Mouse (Mus musculus): ENCODE data around the gene Rffl. TPM values are rescaled to one million over a fixed set of nuclear protein-coding genes. Genes with fewer than 3 reads are reported as not detected.

Gene Rffl
- polyA plus RNA-seq, 1 experiment from 2014 or later, result 3.8 TPM

- WGBS, result under 1% methylated on average over 43 of the region's 44 CpGs
- H3K9me3 ChIP-seq (ENCODE audit: control insufficient read depth, low read length), result no peaks in the 10 kb centered on the region
- H3K4me3 ChIP-seq (ENCODE audit: control insufficient read depth in 1 of 2, insufficient read depth in 1 of 2, low read depth in 1 of 2, low read length in 2 of 2), result peak within 1 kb of the TSS; percentile 76 to 95
These were observed 107.1 kb downstream of the Rffl start, which contains the start of the genes Cct6b and Zfp830 for GRCm38 (mm10) chr11:82763742-82764437. Gene Cct6b (minus strand): TSS chr11:82764321. Gene Zfp830 (plus strand): TSS chr11:82764345.

GRCm38 (mm10) chr11:82763261-82763660 is 107.7 kb downstream of the Rffl start:
- H3K9ac ChIP-seq (ENCODE audit: low read length), result peak overlapping the region; percentile 91
- peak overlapping the region; percentile 92 for H3K4me2 ChIP-seq (ENCODE audit: low read length)
- peak overlapping the region in 1 of 2 experiments; percentile 89; a peak in 3 of 4 replicates for H3K27ac ChIP-seq (replicated peaks in 1 of 2; ENCODE audit: control insufficient read depth in 1 of 2, insufficient read depth in 1 of 2, low read depth in 2 of 2, low read length in 2 of 2)
- no peak for ATAC-seq (ENCODE audit: insufficient number of reproducible peaks, insufficient read depth, low FRiP score, low read depth)
- H3K36me3 ChIP-seq (ENCODE audit: control insufficient read depth, insufficient read depth, low read length), result peaks cover 5% of the 10 kb centered on the region
- H3K4me3 ChIP-seq (ENCODE audit: control insufficient read depth in 1 of 2, insufficient read depth in 1 of 2, low read depth in 1 of 2, low read length in 2 of 2), result peak overlapping the region in 1 of 2 experiments; percentile 95; a peak in 3 of 4 replicates
- 12% methylated on average over 4 of the region's 4 CpGs for WGBS
- H3K4me1 ChIP-seq (ENCODE audit: control insufficient read depth in 2 of 2, insufficient read depth in 2 of 2, low read length in 2 of 2), result peaks cover 5 to 18% of the 10 kb centered on the region in 2 experiments
- H3K27me3 ChIP-seq (ENCODE audit: control insufficient read depth, insufficient read depth, low read length), result peaks cover 4% of the 10 kb centered on the region; the same call in 1 of the 2 replicates
- H3K9me3 ChIP-seq (ENCODE audit: control insufficient read depth, low read length), result no peaks in the 10 kb centered on the region

More at GRCm38 (mm10) chr11:82763742-82764437, 107.1 kb downstream of the Rffl start, which contains the start of the genes Cct6b and Zfp830:
- Histone ChIP-seq H3K36me3 (ENCODE audit: control insufficient read depth, insufficient read depth, low read length) (peaks cover 11% of the 10 kb centered on the region), H3K4me1 (ENCODE audit: control insufficient read depth in 2 of 2, insufficient read depth in 2 of 2, low read length in 2 of 2) (peaks cover 5 to 18% of the 10 kb centered on the region in 2 experiments), H3K27me3 (ENCODE audit: control insufficient read depth, insufficient read depth, low read length) (no peaks in the 10 kb centered on the region), H3K27ac (replicated peaks in 1 of 2; ENCODE audit: control insufficient read depth in 1 of 2, insufficient read depth in 1 of 2, low read depth in 2 of 2, low read length in 2 of 2) (peak within 1 kb of the TSS; percentile 89), H3K9ac (ENCODE audit: low read length) (peak within 1 kb of the TSS; percentile 91), H3K4me2 (ENCODE audit: low read length) (peak within 1 kb of the TSS; percentile 92)
- ATAC-seq (ENCODE audit: insufficient number of reproducible peaks, insufficient read depth, low FRiP score, low read depth), result peak; percentile 99

GRCm38 (mm10) chr11:82762286-82762829 is 108.7 kb downstream of the Rffl start:
- Histone ChIP-seq H3K27ac (replicated peaks in 1 of 2; ENCODE audit: control insufficient read depth in 1 of 2, insufficient read depth in 1 of 2, low read depth in 2 of 2, low read length in 2 of 2) (no peak overlapping the region), H3K36me3 (ENCODE audit: control insufficient read depth, insufficient read depth, low read length) (peaks cover 4% of the 10 kb centered on the region; the same call in 1 of the 2 replicates), H3K4me1 (ENCODE audit: control insufficient read depth in 2 of 2, insufficient read depth in 2 of 2, low read length in 2 of 2) (peaks cover 5 to 18% of the 10 kb centered on the region in 2 experiments), H3K4me3 (ENCODE audit: control insufficient read depth in 1 of 2, insufficient read depth in 1 of 2, low read depth in 1 of 2, low read length in 2 of 2) (no peak overlapping the region), H3K27me3 (ENCODE audit: control insufficient read depth, insufficient read depth, low read length) (peaks cover 8% of the 10 kb centered on the region; the same call in 1 of the 2 replicates), H3K9ac (ENCODE audit: low read length) (no peak overlapping the region), H3K4me2 (ENCODE audit: low read length) (no peak overlapping the region), H3K9me3 (ENCODE audit: control insufficient read depth, low read length) (no peaks in the 10 kb centered on the region)
- WGBS, result 81% methylated on average over 6 of the region's 6 CpGs
- ATAC-seq (ENCODE audit: insufficient number of reproducible peaks, insufficient read depth, low FRiP score, low read depth), result no peak

- no peaks in the 10 kb centered on the region for H3K9me3 ChIP-seq (ENCODE audit: control insufficient read depth, low read length)
- no peaks in the 10 kb centered on the region for H3K4me1 ChIP-seq (ENCODE audit: control insufficient read depth in 2 of 2, insufficient read depth in 2 of 2, low read length in 2 of 2)
- no peak overlapping the region for H3K27ac ChIP-seq (replicated peaks in 1 of 2; ENCODE audit: control insufficient read depth in 1 of 2, insufficient read depth in 1 of 2, low read depth in 2 of 2, low read length in 2 of 2)
- no peaks in the 10 kb centered on the region for H3K36me3 ChIP-seq (ENCODE audit: control insufficient read depth, insufficient read depth, low read length)
- no peak for ATAC-seq (ENCODE audit: insufficient number of reproducible peaks, insufficient read depth, low FRiP score, low read depth)
- no peak overlapping the region for H3K4me3 ChIP-seq (ENCODE audit: control insufficient read depth in 1 of 2, insufficient read depth in 1 of 2, low read depth in 1 of 2, low read length in 2 of 2)
- WGBS, result 81% methylated on average over 1 of the region's 1 CpGs
- no peak overlapping the region for H3K9ac ChIP-seq (ENCODE audit: low read length)
- peaks cover 8% of the 10 kb centered on the region; the same call in 1 of the 2 replicates for H3K27me3 ChIP-seq (ENCODE audit: control insufficient read depth, insufficient read depth, low read length)
- H3K4me2 ChIP-seq (ENCODE audit: low read length), result no peak overlapping the region
These were observed 115.1 kb downstream of the Rffl start for GRCm38 (mm10) chr11:82755919-82756318.

Other genes starting within 250 kb of the Rffl start
- gene Cct6b, start 106.9 kb downstream of the Rffl start, polyA plus RNA-seq (2014; fragmentation: Nextera tagmentation; extraction: Ambion mirVana), result 0.38 and 0.47 TPM in 2 replicates
- 24.4 and 27.1 TPM in 2 replicates for gene Zfp830, start 106.9 kb downstream of the Rffl start, polyA plus RNA-seq (2014; fragmentation: Nextera tagmentation; extraction: Ambion mirVana)
- 22.9 and 25.4 TPM in 2 replicates for gene Lig3, start 90.1 kb downstream of the Rffl start, polyA plus RNA-seq (2014; fragmentation: Nextera tagmentation; extraction: Ambion mirVana)
- gene Rad51d, start 19.4 kb upstream of the Rffl start, polyA plus RNA-seq (2014; fragmentation: Nextera tagmentation; extraction: Ambion mirVana), result 15.0 and 15.8 TPM in 2 replicates
- 0.09 and 0.35 TPM in 2 replicates for gene Fndc8, start 20.9 kb upstream of the Rffl start, polyA plus RNA-seq (2014; fragmentation: Nextera tagmentation; extraction: Ambion mirVana)
- 18.8 and 19.0 TPM in 2 replicates for gene Nle1, start 37.2 kb upstream of the Rffl start, polyA plus RNA-seq (2014; fragmentation: Nextera tagmentation; extraction: Ambion mirVana)
- gene Unc45b, start 39.3 kb upstream of the Rffl start, polyA plus RNA-seq (2014; fragmentation: Nextera tagmentation; extraction: Ambion mirVana), result 206 and 211 TPM in 2 replicates
- 6.2 and 6.8 TPM in 2 replicates for gene Slfn5, start 80.1 kb upstream of the Rffl start, polyA plus RNA-seq (2014; fragmentation: Nextera tagmentation; extraction: Ambion mirVana)
- gene Slfn9, start 120.6 kb upstream of the Rffl start, polyA plus RNA-seq (2014; fragmentation: Nextera tagmentation; extraction: Ambion mirVana), result 12.4 and 13.8 TPM in 2 replicates
- gene Slfn8, start 149.6 kb upstream of the Rffl start, polyA plus RNA-seq (2014; fragmentation: Nextera tagmentation; extraction: Ambion mirVana), result 0.58 TPM in 2 replicates
- gene Slfn2, start 193.9 kb upstream of the Rffl start, polyA plus RNA-seq (2014; fragmentation: Nextera tagmentation; extraction: Ambion mirVana), result 4.5 and 5.5 TPM in 2 replicates
- 0.11 and 0.80 TPM in 2 replicates for gene Slfn1, start 245.6 kb upstream of the Rffl start, polyA plus RNA-seq (2014; fragmentation: Nextera tagmentation; extraction: Ambion mirVana)